Mouse (Mus musculus) bone marrow macrophage, adult 2 months (primary cell): ENCODE data around the gene Ahnak.

ENCODE experiments used
- CTCF ChIP-seq: IDR thresholded peaks from 2 replicates; pipeline ENCODE4 v1.5.1; 2012; ENCODE audit warnings: low read depth, mild to moderate bottlenecking, low read length, moderate library complexity
- POLR2A ChIP-seq: IDR thresholded peaks from 2 replicates; pipeline ENCODE4 v1.6.1; 2012; ENCODE audit warnings: mild to moderate bottlenecking, low read depth, low read length, borderline replicate concordance

DNA sequence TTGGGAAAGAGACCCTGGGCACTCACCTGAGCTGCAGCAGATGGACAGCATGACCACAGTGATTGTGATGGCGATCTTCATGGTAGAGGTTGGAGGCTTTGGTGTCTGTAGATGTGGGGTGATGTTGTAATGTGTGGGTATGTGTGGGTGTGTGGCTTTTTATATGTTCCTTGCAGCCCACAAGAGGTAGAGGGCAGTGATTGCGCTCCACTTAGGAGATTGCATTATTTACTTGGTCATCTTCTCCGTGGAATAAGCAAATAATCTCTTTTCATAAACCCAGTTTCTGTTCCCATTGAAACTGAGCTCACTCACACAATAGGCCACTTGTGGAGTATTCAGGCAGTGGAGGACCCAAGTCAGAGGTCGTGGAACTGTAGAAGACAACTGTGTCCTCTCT, 98.7 kb downstream of the Ahnak start, which contains the start of gene Scgb1a1:
- TF ChIP-seq CTCF, result no peak
- TF ChIP-seq POLR2A, result no peak
